Mouse (Mus musculus): ENCODE results near the gene Runx2. TPM values are rescaled to one million over a fixed set of nuclear protein-coding genes. Genes with fewer than 3 reads are reported as not detected.

Gene Runx2
- polyA plus RNA-seq, 1 experiment from 2014 or later, result 0.35 TPM

- no peaks in the 10 kb centered on the region for H3K4me1 ChIP-seq (ENCODE audit: control insufficient read depth in 2 of 2, insufficient read depth in 2 of 2, low read length in 2 of 2)
- H3K27ac ChIP-seq (replicated peaks in 1 of 2; ENCODE audit: control insufficient read depth in 1 of 2, insufficient read depth in 1 of 2, low read depth in 2 of 2, low read length in 2 of 2), result no peak overlapping the region
- no peak overlapping the region for H3K4me2 ChIP-seq (ENCODE audit: low read length)
- no peak overlapping the region for H3K9ac ChIP-seq (ENCODE audit: low read length)
- 50% methylated on average over 5 of the region's 5 CpGs for WGBS
- no peaks in the 10 kb centered on the region for H3K36me3 ChIP-seq (ENCODE audit: control insufficient read depth, insufficient read depth, low read length)
- no peak overlapping the region for H3K4me3 ChIP-seq (ENCODE audit: control insufficient read depth in 1 of 2, insufficient read depth in 1 of 2, low read depth in 1 of 2, low read length in 2 of 2)
- no peaks in the 10 kb centered on the region for H3K27me3 ChIP-seq (ENCODE audit: control insufficient read depth, insufficient read depth, low read length)
- no peak for ATAC-seq (ENCODE audit: insufficient number of reproducible peaks, insufficient read depth, low FRiP score, low read depth)
- no peaks in the 10 kb centered on the region for H3K9me3 ChIP-seq (ENCODE audit: control insufficient read depth, low read length)
Measured at GRCm38 (mm10) chr17:44479918-44480317, 334.7 kb downstream of the Runx2 start.

GRCm38 (mm10) chr17:44479491-44479890 lies 335.1 kb downstream of the Runx2 start:
- no peak overlapping the region for H3K4me2 ChIP-seq (ENCODE audit: low read length)
- no peak overlapping the region for H3K4me3 ChIP-seq (ENCODE audit: control insufficient read depth in 1 of 2, insufficient read depth in 1 of 2, low read depth in 1 of 2, low read length in 2 of 2)
- no peaks in the 10 kb centered on the region for H3K4me1 ChIP-seq (ENCODE audit: control insufficient read depth in 2 of 2, insufficient read depth in 2 of 2, low read length in 2 of 2)
- no peaks in the 10 kb centered on the region for H3K36me3 ChIP-seq (ENCODE audit: control insufficient read depth, insufficient read depth, low read length)
- WGBS, result 62% methylated on average over 4 of the region's 4 CpGs
- H3K9me3 ChIP-seq (ENCODE audit: control insufficient read depth, low read length), result no peaks in the 10 kb centered on the region
- no peaks in the 10 kb centered on the region for H3K27me3 ChIP-seq (ENCODE audit: control insufficient read depth, insufficient read depth, low read length)
- ATAC-seq (ENCODE audit: insufficient number of reproducible peaks, insufficient read depth, low FRiP score, low read depth), result no peak
- H3K9ac ChIP-seq (ENCODE audit: low read length), result no peak overlapping the region
- H3K27ac ChIP-seq (replicated peaks in 1 of 2; ENCODE audit: control insufficient read depth in 1 of 2, insufficient read depth in 1 of 2, low read depth in 2 of 2, low read length in 2 of 2), result no peak overlapping the region

DNA sequence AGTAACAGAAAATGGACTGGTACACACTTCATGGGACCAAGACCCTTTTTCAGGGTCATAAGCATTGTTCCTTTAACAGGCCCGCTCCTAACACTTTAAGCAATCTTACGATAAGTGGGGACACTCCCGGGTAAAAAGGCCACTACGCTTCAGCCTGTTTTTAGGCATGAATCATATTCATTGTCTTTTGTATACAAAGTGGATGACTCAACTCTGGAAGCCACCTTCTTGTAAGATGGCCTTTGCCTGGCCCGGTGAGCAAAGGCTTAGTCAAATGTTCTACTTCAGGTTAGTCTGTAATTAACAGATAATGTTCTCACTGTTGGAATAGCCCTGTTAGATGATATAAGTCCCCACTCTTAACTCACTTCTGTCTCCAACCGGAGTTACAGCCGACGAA lies 338.7 kb downstream of the Runx2 start:
- no peak overlapping the region for H3K27ac ChIP-seq (replicated peaks in 1 of 2; ENCODE audit: control insufficient read depth in 1 of 2, insufficient read depth in 1 of 2, low read depth in 2 of 2, low read length in 2 of 2)
- H3K4me1 ChIP-seq (ENCODE audit: control insufficient read depth in 2 of 2, insufficient read depth in 2 of 2, low read length in 2 of 2), result no peaks in the 10 kb centered on the region
- H3K27me3 ChIP-seq (ENCODE audit: control insufficient read depth, insufficient read depth, low read length), result no peaks in the 10 kb centered on the region
- WGBS, result 89% methylated on average over 8 of the region's 8 CpGs
- H3K36me3 ChIP-seq (ENCODE audit: control insufficient read depth, insufficient read depth, low read length), result no peaks in the 10 kb centered on the region
- no peaks in the 10 kb centered on the region for H3K9me3 ChIP-seq (ENCODE audit: control insufficient read depth, low read length)
- H3K9ac ChIP-seq (ENCODE audit: low read length), result no peak overlapping the region
- no peak overlapping the region for H3K4me3 ChIP-seq (ENCODE audit: control insufficient read depth in 1 of 2, insufficient read depth in 1 of 2, low read depth in 1 of 2, low read length in 2 of 2)
- H3K4me2 ChIP-seq (ENCODE audit: low read length), result no peak overlapping the region
- no peak for ATAC-seq (ENCODE audit: insufficient number of reproducible peaks, insufficient read depth, low FRiP score, low read depth)

DNA sequence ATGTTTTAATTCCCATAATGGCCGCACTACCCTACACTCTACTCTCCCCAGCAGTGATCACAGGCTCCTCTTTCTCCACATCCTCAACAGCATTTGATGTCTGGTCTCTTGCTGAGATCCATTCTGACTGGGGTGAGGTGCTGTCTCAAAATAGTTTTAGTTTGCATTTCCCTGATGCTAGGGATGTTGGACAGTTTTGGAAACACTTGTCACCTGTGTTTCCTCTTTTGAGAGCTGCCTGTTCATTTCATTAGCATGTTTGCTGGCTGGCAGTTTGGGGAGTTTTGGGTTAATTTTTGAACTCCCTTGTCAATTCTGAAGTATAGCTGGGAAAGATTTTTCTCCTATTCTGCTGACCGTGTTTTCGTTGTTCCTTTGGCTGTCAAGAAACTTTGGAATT lies 340.3 kb downstream of the Runx2 start:
- Histone ChIP-seq H3K27ac (replicated peaks in 1 of 2; ENCODE audit: control insufficient read depth in 1 of 2, insufficient read depth in 1 of 2, low read depth in 2 of 2, low read length in 2 of 2) (no peak overlapping the region), H3K4me3 (ENCODE audit: control insufficient read depth in 1 of 2, insufficient read depth in 1 of 2, low read depth in 1 of 2, low read length in 2 of 2) (no peak overlapping the region), H3K27me3 (ENCODE audit: control insufficient read depth, insufficient read depth, low read length) (no peaks in the 10 kb centered on the region), H3K9me3 (ENCODE audit: control insufficient read depth, low read length) (no peaks in the 10 kb centered on the region), H3K36me3 (ENCODE audit: control insufficient read depth, insufficient read depth, low read length) (no peaks in the 10 kb centered on the region), H3K4me1 (ENCODE audit: control insufficient read depth in 2 of 2, insufficient read depth in 2 of 2, low read length in 2 of 2) (no peaks in the 10 kb centered on the region), H3K9ac (ENCODE audit: low read length) (no peak overlapping the region), H3K4me2 (ENCODE audit: low read length) (no peak overlapping the region)
- no peak for ATAC-seq (ENCODE audit: insufficient number of reproducible peaks, insufficient read depth, low FRiP score, low read depth)
- WGBS, result 69% methylated on average over 3 of the region's 3 CpGs

- no peak overlapping the region for H3K27ac ChIP-seq (replicated peaks in 1 of 2; ENCODE audit: control insufficient read depth in 1 of 2, insufficient read depth in 1 of 2, low read depth in 2 of 2, low read length in 2 of 2)
- no peaks in the 10 kb centered on the region for H3K27me3 ChIP-seq (ENCODE audit: control insufficient read depth, insufficient read depth, low read length)
- 86% methylated on average over 7 of the region's 7 CpGs for WGBS
- H3K4me2 ChIP-seq (ENCODE audit: low read length), result no peak overlapping the region
- H3K36me3 ChIP-seq (ENCODE audit: control insufficient read depth, insufficient read depth, low read length), result no peaks in the 10 kb centered on the region
- H3K9me3 ChIP-seq (ENCODE audit: control insufficient read depth, low read length), result no peaks in the 10 kb centered on the region
- ATAC-seq (ENCODE audit: insufficient number of reproducible peaks, insufficient read depth, low FRiP score, low read depth), result no peak
- H3K4me1 ChIP-seq (ENCODE audit: control insufficient read depth in 2 of 2, insufficient read depth in 2 of 2, low read length in 2 of 2), result no peaks in the 10 kb centered on the region
- H3K9ac ChIP-seq (ENCODE audit: low read length), result no peak overlapping the region
- H3K4me3 ChIP-seq (ENCODE audit: control insufficient read depth in 1 of 2, insufficient read depth in 1 of 2, low read depth in 1 of 2, low read length in 2 of 2), result no peak overlapping the region
Measured at GRCm38 (mm10) chr17:44472695-44473094, 341.9 kb downstream of the Runx2 start.

DNA sequence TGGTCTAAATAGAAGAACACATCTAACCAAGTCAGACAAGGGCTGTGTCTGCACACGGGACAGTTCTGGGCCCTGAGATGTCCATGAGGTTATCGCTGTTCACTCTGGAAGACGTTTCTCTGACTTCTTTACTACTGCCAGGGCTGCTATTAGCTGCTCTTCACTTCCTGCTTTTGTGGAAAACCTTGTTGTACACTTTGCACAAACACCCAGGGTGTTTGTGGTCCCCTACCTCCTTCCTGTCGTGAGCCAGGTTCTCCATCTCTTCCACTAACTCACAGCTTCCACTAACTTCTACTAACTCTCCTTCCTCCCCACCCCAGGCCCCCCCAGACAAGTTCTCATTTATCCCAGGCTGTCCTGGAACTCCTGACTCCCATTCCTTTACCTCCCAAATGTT lies 350.9 kb downstream of the Runx2 start:
- no peak overlapping the region for H3K4me3 ChIP-seq (ENCODE audit: control insufficient read depth in 1 of 2, insufficient read depth in 1 of 2, low read depth in 1 of 2, low read length in 2 of 2)
- 60% methylated on average over 4 of the region's 4 CpGs for WGBS
- H3K4me1 ChIP-seq (ENCODE audit: control insufficient read depth in 2 of 2, insufficient read depth in 2 of 2, low read length in 2 of 2), result no peaks in the 10 kb centered on the region
- H3K9me3 ChIP-seq (ENCODE audit: control insufficient read depth, low read length), result no peaks in the 10 kb centered on the region
- ATAC-seq (ENCODE audit: insufficient number of reproducible peaks, insufficient read depth, low FRiP score, low read depth), result no peak
- no peaks in the 10 kb centered on the region for H3K36me3 ChIP-seq (ENCODE audit: control insufficient read depth, insufficient read depth, low read length)
- no peaks in the 10 kb centered on the region for H3K27me3 ChIP-seq (ENCODE audit: control insufficient read depth, insufficient read depth, low read length)
- H3K9ac ChIP-seq (ENCODE audit: low read length), result no peak overlapping the region
- H3K4me2 ChIP-seq (ENCODE audit: low read length), result no peak overlapping the region
- H3K27ac ChIP-seq (replicated peaks in 1 of 2; ENCODE audit: control insufficient read depth in 1 of 2, insufficient read depth in 1 of 2, low read depth in 2 of 2, low read length in 2 of 2), result no peak overlapping the region

- 86% methylated on average over 6 of the region's 6 CpGs for WGBS
- no peak overlapping the region for H3K9ac ChIP-seq (ENCODE audit: low read length)
- no peaks in the 10 kb centered on the region for H3K27me3 ChIP-seq (ENCODE audit: control insufficient read depth, insufficient read depth, low read length)
- no peaks in the 10 kb centered on the region for H3K9me3 ChIP-seq (ENCODE audit: control insufficient read depth, low read length)
- no peaks in the 10 kb centered on the region for H3K36me3 ChIP-seq (ENCODE audit: control insufficient read depth, insufficient read depth, low read length)
- ATAC-seq (ENCODE audit: insufficient number of reproducible peaks, insufficient read depth, low FRiP score, low read depth), result no peak
- no peak overlapping the region for H3K27ac ChIP-seq (replicated peaks in 1 of 2; ENCODE audit: control insufficient read depth in 1 of 2, insufficient read depth in 1 of 2, low read depth in 2 of 2, low read length in 2 of 2)
- H3K4me1 ChIP-seq (ENCODE audit: control insufficient read depth in 2 of 2, insufficient read depth in 2 of 2, low read length in 2 of 2), result no peaks in the 10 kb centered on the region
- no peak overlapping the region for H3K4me2 ChIP-seq (ENCODE audit: low read length)
- H3K4me3 ChIP-seq (ENCODE audit: control insufficient read depth in 1 of 2, insufficient read depth in 1 of 2, low read depth in 1 of 2, low read length in 2 of 2), result no peak overlapping the region
Measured at GRCm38 (mm10) chr17:44460156-44460555, 354.4 kb downstream of the Runx2 start.

- no peak overlapping the region for H3K27ac ChIP-seq (replicated peaks in 1 of 2; ENCODE audit: control insufficient read depth in 1 of 2, insufficient read depth in 1 of 2, low read depth in 2 of 2, low read length in 2 of 2)
- no peaks in the 10 kb centered on the region for H3K4me1 ChIP-seq (ENCODE audit: control insufficient read depth in 2 of 2, insufficient read depth in 2 of 2, low read length in 2 of 2)
- 87% methylated on average over 4 of the region's 4 CpGs for WGBS
- H3K9ac ChIP-seq (ENCODE audit: low read length), result no peak overlapping the region
- no peaks in the 10 kb centered on the region for H3K9me3 ChIP-seq (ENCODE audit: control insufficient read depth, low read length)
- H3K36me3 ChIP-seq (ENCODE audit: control insufficient read depth, insufficient read depth, low read length), result no peaks in the 10 kb centered on the region
- no peak overlapping the region for H3K4me2 ChIP-seq (ENCODE audit: low read length)
- no peaks in the 10 kb centered on the region for H3K27me3 ChIP-seq (ENCODE audit: control insufficient read depth, insufficient read depth, low read length)
- ATAC-seq (ENCODE audit: insufficient number of reproducible peaks, insufficient read depth, low FRiP score, low read depth), result no peak
- H3K4me3 ChIP-seq (ENCODE audit: control insufficient read depth in 1 of 2, insufficient read depth in 1 of 2, low read depth in 1 of 2, low read length in 2 of 2), result no peak overlapping the region
Measured at GRCm38 (mm10) chr17:44459029-44459428, 355.6 kb downstream of the Runx2 start.

All from heart, embryonic 14.5 days (tissue).